Mouse (Mus musculus) erythroblast, embryonic 14.5 days (primary cell): ENCODE measurements around the gene Mettl17.

Source experiments
- GATA1 ChIP-seq: IDR thresholded peaks from 2 replicates; pipeline ENCODE4 v1.6.1; 2012; ENCODE audit warnings: low read length, inconsistent platforms, mixed read lengths
- TAL1 ChIP-seq: IDR thresholded peaks from 3 replicates; pipeline ENCODE4 v1.6.1; 2012; ENCODE audit warnings: low read length, inconsistent platforms, mixed read lengths

GRCm38 (mm10) chr14:51886051-51886450, 1.4 kb downstream of the Mettl17 start:
- no peak for TF ChIP-seq GATA1
- TF ChIP-seq TAL1, result no peak
